Mouse (Mus musculus) midbrain, embryonic 11.5 days (tissue): ENCODE results near the gene Dapk3. TPM values are rescaled to one million over a fixed set of nuclear protein-coding genes. Genes with fewer than 3 reads are reported as not detected.
"Not testable (repeated sequence)": the region's sequence is repeated elsewhere in the genome, so short reads cannot be mapped to it uniquely, and the experiment has no call there.

ENCODE experiments used
- ATAC-seq: fragments of 200-750 bp; cut with Nextera tagmentation; 2 replicates; pipeline ENCODE4 v1.8.0; 2017; ENCODE audit warnings: moderate TSS enrichment, moderate library complexity; ENCODE audit not compliant: low FRiP score
- DNase-seq: peaks from one replicate; pipeline ENCODE4 v3.0.0; 2015; ENCODE audit warnings: low spot score; ENCODE audit errors: missing footprints
- H3K27ac ChIP-seq: fragments of 300-500 bp; sonication (generic); 2 replicates; pipeline ENCODE4 v1.5.1; 2014; ENCODE audit warnings: low read depth, low read length
- H3K27me3 ChIP-seq: fragments of 300-500 bp; sonication (generic); 2 replicates; pipeline ENCODE4 v1.6.1; 2014; ENCODE audit warnings: mild to moderate bottlenecking, low read length, moderate library complexity, mixed read lengths; ENCODE audit not compliant: control insufficient read depth, insufficient read depth
- H3K36me3 ChIP-seq: fragments of 300-500 bp; sonication (generic); 2 replicates; pipeline ENCODE4 v1.6.1; 2014; ENCODE audit warnings: mild to moderate bottlenecking, low read length, moderate library complexity, mixed read lengths; ENCODE audit not compliant: control insufficient read depth, insufficient read depth
- H3K4me1 ChIP-seq: fragments of 300-500 bp; sonication (generic); 2 replicates; pipeline ENCODE4 v1.6.1; 2014; ENCODE audit warnings: low read length; ENCODE audit not compliant: control insufficient read depth, insufficient read depth
- H3K4me2 ChIP-seq: fragments of 300-500 bp; sonication (generic); 2 replicates; pipeline ENCODE4 v1.6.1; 2014; ENCODE audit warnings: mild to moderate bottlenecking, moderate library complexity
- H3K4me3 ChIP-seq: fragments of 300-500 bp; sonication (generic); 2 replicates; pipeline ENCODE4 v1.5.1; 2014; ENCODE audit warnings: low read depth, low read length
- H3K9ac ChIP-seq: fragments of 300-500 bp; sonication (generic); 2 replicates; pipeline ENCODE4 v1.6.1; 2014; ENCODE audit warnings: low read length
- H3K9me3 ChIP-seq: fragments of 300-500 bp; sonication (generic); 2 replicates; pipeline ENCODE4 v1.6.1; 2016; ENCODE audit warnings: low read length; ENCODE audit not compliant: control insufficient read depth
- WGBS: fragments of 180-500 bp; shearing (Covaris S2); extraction: QIAGEN DNeasy Blood & Tissue Kit; methylation state at CpG from one replicate; pipeline ENCODE4 v1.1.7; 2014; 5-methylcytosine and 5-hydroxymethylcytosine counted together
- polyA plus RNA-seq: library from polyadenylated mRNA; unstranded; fragments of >200 nt; fragmentation: Nextera tagmentation; extraction: Ambion mirVana; gene quantifications from 2 replicates; pipeline ENCODE4 v1.2.1, GENCODE M21; 2014

The Dapk3 gene
- polyA plus RNA-seq, 1 experiment from 2014 or later = 50.6 TPM

DNA sequence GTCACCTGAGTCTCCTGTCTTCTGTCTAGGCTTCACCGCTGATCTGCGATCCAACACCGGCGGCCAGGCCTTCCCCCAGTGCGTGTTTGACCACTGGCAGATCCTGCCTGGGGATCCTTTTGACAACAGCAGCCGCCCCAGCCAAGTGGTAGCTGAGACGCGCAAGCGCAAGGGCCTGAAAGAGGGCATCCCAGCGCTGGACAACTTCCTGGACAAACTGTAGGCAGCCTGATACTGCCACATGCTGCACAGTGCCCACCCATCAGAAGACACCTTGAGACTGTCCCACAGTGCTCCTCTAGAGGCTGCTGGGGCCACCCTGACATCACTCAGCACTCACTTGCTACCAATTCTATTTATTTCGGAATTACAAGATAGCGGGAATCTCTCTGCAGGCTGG is 945 bp upstream of the Dapk3 start:
- not testable (repeated sequence) for DNase-seq, H3K27ac ChIP-seq, ATAC-seq, H3K9ac ChIP-seq, H3K4me2 ChIP-seq, H3K27me3 ChIP-seq, H3K9me3 ChIP-seq
- H3K4me3 ChIP-seq = peak overlapping the region; percentile 75; the same call in 1 of the 2 replicates
- peaks cover 44% of the 10 kb centered on the region for H3K36me3 ChIP-seq
- 83% methylated on average over 10 of the region's 12 CpGs for WGBS
- H3K4me1 ChIP-seq = peaks cover 24% of the 10 kb centered on the region

- no peaks in the 10 kb centered on the region for H3K9me3 ChIP-seq
- peaks cover 9% of the 10 kb centered on the region for H3K4me1 ChIP-seq
Measured at GRCm38 (mm10) chr10:81183805-81184204, 1.0 kb downstream of the Dapk3 start, which contains the start of gene 4930442H23Rik. Gene 4930442H23Rik, minus strand, starts transcription at chr10:81183849.

GRCm38 (mm10) chr10:81184765-81185164 is 2.0 kb downstream of the Dapk3 start:
- ATAC-seq = no peak
- H3K4me2 ChIP-seq = no peak overlapping the region

More at GRCm38 (mm10) chr10:81183805-81184204, 1.0 kb downstream of the Dapk3 start, which contains the start of gene 4930442H23Rik:
- Histone ChIP-seq H3K4me3 (peak within 1 kb of the TSS; percentile 75), H3K4me2 (peak within 1 kb of the TSS; percentile 63), H3K36me3 (peaks cover 38% of the 10 kb centered on the region), H3K9ac (peak within 1 kb of the TSS; percentile 73), H3K27ac (peak within 1 kb of the TSS; percentile 40; the same call in 1 of the 2 replicates), H3K27me3 (no peaks in the 10 kb centered on the region)
- ATAC-seq (no peak), DNase-seq (no peak)
- WGBS = 90% methylated on average over 5 of the region's 5 CpGs

DNA sequence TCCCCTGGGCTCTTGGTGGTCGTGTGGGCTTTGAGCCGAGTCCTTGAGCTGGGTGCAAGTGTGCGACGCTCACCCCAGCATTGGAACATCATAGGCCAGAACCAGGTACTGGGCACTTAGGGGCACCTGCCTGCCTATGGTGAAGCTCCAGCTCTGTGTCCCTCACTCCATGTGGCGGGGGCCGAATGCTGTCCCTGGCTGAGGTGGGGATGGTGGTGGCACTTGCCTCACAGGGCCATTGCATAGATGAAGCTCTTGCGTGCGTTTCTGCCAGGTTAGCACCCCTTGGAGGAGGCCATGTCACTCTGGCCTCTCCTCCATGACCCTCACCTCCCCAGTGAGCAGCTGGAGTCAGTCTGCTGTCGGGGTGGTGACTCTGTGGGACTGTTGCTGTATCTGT is 4.4 kb downstream of the Dapk3 start:
- Histone ChIP-seq H3K27ac (no peak overlapping the region), H3K36me3 (peaks cover 6% of the 10 kb centered on the region), H3K9ac (no peak overlapping the region), H3K27me3 (no peaks in the 10 kb centered on the region), H3K4me2 (no peak overlapping the region), H3K4me3 (no peak overlapping the region), H3K9me3 (no peaks in the 10 kb centered on the region), H3K4me1 (peaks cover 10% of the 10 kb centered on the region)
- ATAC-seq = no peak
- no peak for DNase-seq
- 92% methylated on average over 9 of the region's 9 CpGs for WGBS

More at GRCm38 (mm10) chr10:81184765-81185164, 2.0 kb downstream of the Dapk3 start:
- Histone ChIP-seq H3K9me3 (no peaks in the 10 kb centered on the region), H3K4me1 (peaks cover 7% of the 10 kb centered on the region), H3K9ac (no peak overlapping the region), H3K27ac (no peak overlapping the region), H3K36me3 (peaks cover 28% of the 10 kb centered on the region), H3K4me3 (no peak overlapping the region), H3K27me3 (no peaks in the 10 kb centered on the region)
- 69% methylated on average over 4 of the region's 4 CpGs for WGBS
- no peak for DNase-seq

DNA sequence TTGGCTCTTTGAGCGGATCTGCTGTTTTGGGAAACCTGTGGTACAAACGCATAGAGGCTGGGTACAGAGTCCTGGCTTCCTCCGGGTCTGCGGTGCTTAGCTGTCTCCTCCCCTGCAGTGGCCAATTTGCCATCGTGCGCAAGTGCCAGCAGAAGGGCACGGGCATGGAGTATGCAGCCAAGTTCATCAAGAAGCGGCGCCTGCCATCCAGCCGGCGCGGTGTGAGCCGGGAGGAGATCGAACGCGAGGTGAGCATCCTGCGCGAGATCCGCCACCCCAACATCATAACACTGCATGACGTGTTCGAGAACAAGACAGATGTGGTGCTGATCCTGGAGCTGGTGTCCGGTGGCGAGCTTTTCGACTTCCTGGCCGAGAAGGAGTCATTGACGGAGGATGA is 7.0 kb downstream of the Dapk3 start:
- Histone ChIP-seq H3K36me3 (peaks cover 5% of the 10 kb centered on the region; the same call in 1 of the 2 replicates), H3K9ac (no peak overlapping the region), H3K4me3 (no peak overlapping the region), H3K9me3 (no peaks in the 10 kb centered on the region), H3K4me2 (no peak overlapping the region), H3K27me3 (peaks cover 11% of the 10 kb centered on the region), H3K27ac (no peak overlapping the region), H3K4me1 (peaks cover 15% of the 10 kb centered on the region)
- ATAC-seq (no peak), DNase-seq (no peak)
- 77% methylated on average over 26 of the region's 26 CpGs for WGBS

GRCm38 (mm10) chr10:81190236-81190911 is 7.6 kb downstream of the Dapk3 start:
- 71% methylated on average over 31 of the region's 31 CpGs for WGBS
- peaks cover 5% of the 10 kb centered on the region; the same call in 1 of the 2 replicates for H3K36me3 ChIP-seq
- H3K4me3 ChIP-seq = no peak overlapping the region
- no peaks in the 10 kb centered on the region for H3K9me3 ChIP-seq
- no peak for ATAC-seq
- peak; percentile 93 for DNase-seq
- no peak overlapping the region for H3K9ac ChIP-seq
- no peak overlapping the region for H3K27ac ChIP-seq
- peaks cover 15% of the 10 kb centered on the region for H3K4me1 ChIP-seq
- H3K4me2 ChIP-seq = no peak overlapping the region
- H3K27me3 ChIP-seq = peaks cover 16% of the 10 kb centered on the region

DNA sequence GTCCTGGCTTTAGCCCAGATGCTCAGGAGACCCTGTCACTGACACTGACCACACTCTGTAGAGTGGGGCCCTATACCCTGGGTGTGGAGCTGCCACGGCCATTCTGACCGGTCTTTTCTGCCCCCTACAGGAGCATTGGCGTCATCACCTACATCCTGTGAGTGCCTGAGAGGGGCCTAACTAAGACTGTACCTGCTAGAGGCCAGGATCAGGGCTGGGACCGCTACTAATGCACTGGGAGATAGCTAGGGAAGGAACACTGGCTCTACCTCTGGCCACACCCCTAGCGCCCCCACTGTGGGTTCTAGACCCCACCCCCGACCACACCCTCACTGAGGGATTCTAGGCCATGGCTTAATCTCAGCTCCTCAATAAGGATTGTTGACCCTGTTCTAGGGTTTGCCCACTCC is 8.1 kb downstream of the Dapk3 start:
- ATAC-seq = no peak
- WGBS = 75% methylated on average over 6 of the region's 6 CpGs
- Histone ChIP-seq H3K4me1 (peaks cover 15% of the 10 kb centered on the region), H3K9ac (no peak overlapping the region), H3K27me3 (peaks cover 21% of the 10 kb centered on the region), H3K27ac (no peak overlapping the region), H3K4me3 (no peak overlapping the region), H3K4me2 (no peak overlapping the region), H3K9me3 (no peaks in the 10 kb centered on the region), H3K36me3 (peaks cover 5% of the 10 kb centered on the region; the same call in 1 of the 2 replicates)
- DNase-seq = no peak

DNA sequence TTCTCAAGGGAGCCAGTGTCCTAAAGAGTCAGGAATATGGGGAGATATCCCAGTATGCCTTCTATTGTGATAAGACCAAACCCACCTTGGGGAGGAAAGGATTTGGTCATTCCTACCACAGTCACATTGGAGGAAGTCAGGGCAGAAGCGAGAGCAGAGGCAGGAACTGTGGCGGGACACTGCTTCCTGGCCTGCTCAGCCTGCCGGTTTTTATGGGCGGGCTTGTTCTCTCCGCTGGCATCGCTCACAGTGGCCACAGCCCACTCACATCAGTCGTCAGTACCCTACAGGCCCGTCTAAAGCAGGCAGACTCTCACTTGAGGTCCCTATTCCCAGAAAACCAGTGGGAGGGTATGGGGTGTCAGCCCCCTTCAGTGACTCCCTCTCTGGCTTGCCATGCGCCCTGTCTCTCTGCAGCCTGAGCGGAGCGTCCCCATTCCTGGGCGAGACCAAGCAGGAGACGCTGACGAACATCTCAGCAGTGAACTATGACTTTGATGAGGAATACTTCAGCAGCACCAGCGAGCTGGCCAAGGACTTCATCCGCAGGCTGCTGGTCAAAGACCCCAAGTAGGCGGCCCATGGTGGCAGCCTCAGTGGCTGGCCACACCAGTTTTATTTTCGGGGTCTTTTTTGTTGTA is 8.7 kb downstream of the Dapk3 start:
- Histone ChIP-seq H3K4me1 (peaks cover 15% of the 10 kb centered on the region), H3K27me3 (peaks cover 21% of the 10 kb centered on the region), H3K4me2 (no peak overlapping the region), H3K9me3 (no peaks in the 10 kb centered on the region), H3K4me3 (no peak overlapping the region), H3K36me3 (peaks cover 5% of the 10 kb centered on the region; the same call in 1 of the 2 replicates), H3K27ac (no peak overlapping the region), H3K9ac (no peak overlapping the region; the same call in 1 of the 2 replicates)
- ATAC-seq (no peak), DNase-seq (no peak)
- 90% methylated on average over 18 of the region's 18 CpGs for WGBS
